Mouse (Mus musculus) lung, embryonic 15.5 days (tissue): ENCODE results near the gene Golgb1. TPM values are rescaled to one million over a fixed set of nuclear protein-coding genes. Genes with fewer than 3 reads are reported as not detected.

Experiments used
- ATAC-seq: fragments of 200-750 bp; cut with Nextera tagmentation; 2 replicates; pipeline ENCODE4 v1.8.0; 2017; ENCODE audit warnings: moderate number of reproducible peaks, borderline replicate concordance; ENCODE audit not compliant: low FRiP score, low TSS enrichment; ENCODE audit errors: extremely low read depth
- H3K27ac ChIP-seq: fragments of 300-500 bp; sonication (generic); 2 replicates; pipeline ENCODE4 v1.5.1; 2015; ENCODE audit warnings: moderate library complexity, mild to moderate bottlenecking, inconsistent platforms
- H3K27me3 ChIP-seq: fragments of 300-500 bp; sonication (generic); 2 replicates; pipeline ENCODE4 v1.6.1; 2015; ENCODE audit warnings: inconsistent platforms
- H3K36me3 ChIP-seq: fragments of 300-500 bp; sonication (generic); 2 replicates; pipeline ENCODE4 v1.6.1; 2015; ENCODE audit warnings: inconsistent platforms
- H3K4me1 ChIP-seq: fragments of 300-500 bp; sonication (generic); 2 replicates; pipeline ENCODE4 v1.6.1; 2015; ENCODE audit warnings: inconsistent platforms
- H3K4me2 ChIP-seq: fragments of 300-500 bp; sonication (generic); 2 replicates; pipeline ENCODE4 v1.6.1; 2015; ENCODE audit warnings: inconsistent platforms, mild to moderate bottlenecking, moderate library complexity
- H3K4me3 ChIP-seq: fragments of 300-500 bp; sonication (generic); 2 replicates; pipeline ENCODE4 v1.5.1; 2015; ENCODE audit warnings: mild to moderate bottlenecking, inconsistent platforms
- H3K9ac ChIP-seq: fragments of 300-500 bp; sonication (generic); 2 replicates; pipeline ENCODE4 v1.6.1; 2015; ENCODE audit warnings: inconsistent platforms
- H3K9me3 ChIP-seq: fragments of 300-500 bp; sonication (generic); 2 replicates; pipeline ENCODE4 v1.6.1; 2016; ENCODE audit warnings: inconsistent platforms
- WGBS: fragments of 180-500 bp; shearing (Covaris S2); methylation state at CpG from one replicate; pipeline ENCODE4 v1.1.7; 2015; 5-methylcytosine and 5-hydroxymethylcytosine counted together
- polyA plus RNA-seq: library from polyadenylated mRNA; unstranded; fragments of >200 nt; fragmentation: Nextera tagmentation; extraction: Ambion mirVana; gene quantifications from 2 replicates; pipeline ENCODE4 v1.2.1, GENCODE M21; 2015

Golgb1 gene
- polyA plus RNA-seq, 1 experiment from 2014 or later, result 87.6 TPM

GRCm38 (mm10) chr16:36884881-36885280 is 9.9 kb downstream of the Golgb1 start:
- 84% methylated on average over 4 of the region's 4 CpGs for WGBS
- no peak overlapping the region for H3K9ac ChIP-seq
- H3K9me3 ChIP-seq, result no peaks in the 10 kb centered on the region
- no peaks in the 10 kb centered on the region for H3K4me1 ChIP-seq
- no peaks in the 10 kb centered on the region for H3K27me3 ChIP-seq
- H3K36me3 ChIP-seq, result peaks cover 24% of the 10 kb centered on the region
- H3K27ac ChIP-seq, result no peak overlapping the region
- no peak overlapping the region for H3K4me3 ChIP-seq
- no peak for ATAC-seq
- H3K4me2 ChIP-seq, result no peak overlapping the region

GRCm38 (mm10) chr16:36885912-36886311 is 11.0 kb downstream of the Golgb1 start:
- Histone ChIP-seq H3K4me1 (no peaks in the 10 kb centered on the region), H3K4me2 (no peak overlapping the region), H3K27me3 (no peaks in the 10 kb centered on the region), H3K4me3 (no peak overlapping the region), H3K27ac (no peak overlapping the region), H3K36me3 (peaks cover 24% of the 10 kb centered on the region), H3K9me3 (no peaks in the 10 kb centered on the region), H3K9ac (no peak overlapping the region)
- WGBS, result 91% methylated on average over 11 of the region's 11 CpGs
- no peak for ATAC-seq

- Histone ChIP-seq H3K4me3 (no peak overlapping the region), H3K27ac (no peak overlapping the region), H3K4me2 (no peak overlapping the region), H3K4me1 (no peaks in the 10 kb centered on the region), H3K9ac (no peak overlapping the region), H3K36me3 (peaks cover 37% of the 10 kb centered on the region), H3K9me3 (no peaks in the 10 kb centered on the region), H3K27me3 (no peaks in the 10 kb centered on the region)
- no peak for ATAC-seq
- WGBS, result 87% methylated on average over 5 of the region's 5 CpGs
These were observed 12.6 kb downstream of the Golgb1 start for GRCm38 (mm10) chr16:36887546-36887945.

- H3K4me3 ChIP-seq, result no peak overlapping the region
- 80% methylated on average over 3 of the region's 3 CpGs for WGBS
- no peak for ATAC-seq
- no peaks in the 10 kb centered on the region for H3K9me3 ChIP-seq
- no peak overlapping the region for H3K27ac ChIP-seq
- no peak overlapping the region for H3K9ac ChIP-seq
- H3K4me1 ChIP-seq, result no peaks in the 10 kb centered on the region
- no peak overlapping the region for H3K4me2 ChIP-seq
- no peaks in the 10 kb centered on the region for H3K27me3 ChIP-seq
- H3K36me3 ChIP-seq, result peaks cover 60% of the 10 kb centered on the region
These were observed 15.6 kb downstream of the Golgb1 start for GRCm38 (mm10) chr16:36890559-36890958.

GRCm38 (mm10) chr16:36891415-36891814 is 16.5 kb downstream of the Golgb1 start:
- Histone ChIP-seq H3K9me3 (no peaks in the 10 kb centered on the region), H3K4me3 (no peak overlapping the region), H3K27ac (no peak overlapping the region), H3K4me2 (no peak overlapping the region), H3K9ac (no peak overlapping the region), H3K27me3 (no peaks in the 10 kb centered on the region), H3K36me3 (peaks cover 59% of the 10 kb centered on the region), H3K4me1 (no peaks in the 10 kb centered on the region)
- no peak for ATAC-seq
- 91% methylated on average over 4 of the region's 4 CpGs for WGBS

GRCm38 (mm10) chr16:36893317-36893716 is 18.4 kb downstream of the Golgb1 start:
- H3K9ac ChIP-seq, result no peak overlapping the region
- no peak overlapping the region for H3K4me2 ChIP-seq
- H3K9me3 ChIP-seq, result no peaks in the 10 kb centered on the region
- H3K4me3 ChIP-seq, result no peak overlapping the region
- no peak for ATAC-seq
- peaks cover 51% of the 10 kb centered on the region for H3K36me3 ChIP-seq
- no peaks in the 10 kb centered on the region for H3K4me1 ChIP-seq
- no peaks in the 10 kb centered on the region for H3K27me3 ChIP-seq
- no peak overlapping the region for H3K27ac ChIP-seq
- WGBS, result 90% methylated on average over 10 of the region's 10 CpGs

- Histone ChIP-seq H3K9me3 (no peaks in the 10 kb centered on the region), H3K4me2 (no peak overlapping the region), H3K9ac (no peak overlapping the region), H3K36me3 (peaks cover 67% of the 10 kb centered on the region), H3K27ac (no peak overlapping the region), H3K4me3 (no peak overlapping the region), H3K27me3 (no peaks in the 10 kb centered on the region), H3K4me1 (no peaks in the 10 kb centered on the region)
- WGBS, result 88% methylated on average over 6 of the region's 6 CpGs
- ATAC-seq, result no peak
These were observed 21.8 kb downstream of the Golgb1 start for GRCm38 (mm10) chr16:36896712-36897111.

GRCm38 (mm10) chr16:36903156-36903555 is 28.2 kb downstream of the Golgb1 start:
- ATAC-seq, result no peak
- Histone ChIP-seq H3K4me3 (no peak overlapping the region), H3K27me3 (no peaks in the 10 kb centered on the region), H3K9me3 (no peaks in the 10 kb centered on the region), H3K4me2 (no peak overlapping the region), H3K4me1 (no peaks in the 10 kb centered on the region), H3K36me3 (peaks cover 61% of the 10 kb centered on the region), H3K9ac (no peak overlapping the region), H3K27ac (no peak overlapping the region)
- 84% methylated on average over 5 of the region's 5 CpGs for WGBS

GRCm38 (mm10) chr16:36911909-36912308 is 37.0 kb downstream of the Golgb1 start:
- no peak overlapping the region for H3K4me3 ChIP-seq
- no peaks in the 10 kb centered on the region for H3K4me1 ChIP-seq
- H3K36me3 ChIP-seq, result peaks cover 43% of the 10 kb centered on the region
- no peak for ATAC-seq
- WGBS, result 72% methylated on average over 10 of the region's 10 CpGs
- no peak overlapping the region for H3K9ac ChIP-seq
- no peak overlapping the region for H3K4me2 ChIP-seq
- H3K27ac ChIP-seq, result no peak overlapping the region
- H3K9me3 ChIP-seq, result no peaks in the 10 kb centered on the region
- no peaks in the 10 kb centered on the region for H3K27me3 ChIP-seq

GRCm38 (mm10) chr16:36912311-36912710 is 37.4 kb downstream of the Golgb1 start:
- ATAC-seq, result no peak
- WGBS, result 72% methylated on average over 13 of the region's 13 CpGs
- H3K4me1 ChIP-seq, result no peaks in the 10 kb centered on the region
- H3K27me3 ChIP-seq, result no peaks in the 10 kb centered on the region
- no peak overlapping the region for H3K9ac ChIP-seq
- H3K27ac ChIP-seq, result no peak overlapping the region
- H3K9me3 ChIP-seq, result no peaks in the 10 kb centered on the region
- H3K4me2 ChIP-seq, result no peak overlapping the region
- peaks cover 45% of the 10 kb centered on the region for H3K36me3 ChIP-seq
- H3K4me3 ChIP-seq, result no peak overlapping the region

- WGBS, result 66% methylated on average over 5 of the region's 5 CpGs
These were observed 39.3 kb downstream of the Golgb1 start for GRCm38 (mm10) chr16:36914195-36914594.

GRCm38 (mm10) chr16:36918505-36918904 is 43.6 kb downstream of the Golgb1 start:
- Histone ChIP-seq H3K9me3 (no peaks in the 10 kb centered on the region), H3K4me2 (no peak overlapping the region), H3K4me1 (no peaks in the 10 kb centered on the region), H3K27me3 (no peaks in the 10 kb centered on the region), H3K4me3 (no peak overlapping the region), H3K27ac (no peak overlapping the region), H3K36me3 (peaks cover 63% of the 10 kb centered on the region), H3K9ac (no peak overlapping the region)
- 95% methylated on average over 10 of the region's 10 CpGs for WGBS
- no peak for ATAC-seq

More at GRCm38 (mm10) chr16:36914195-36914594, 39.3 kb downstream of the Golgb1 start:
- no peak for ATAC-seq
- Histone ChIP-seq H3K4me3 (no peak overlapping the region), H3K27me3 (no peaks in the 10 kb centered on the region), H3K9ac (no peak overlapping the region), H3K27ac (no peak overlapping the region), H3K36me3 (peaks cover 49% of the 10 kb centered on the region), H3K4me1 (no peaks in the 10 kb centered on the region), H3K4me2 (no peak overlapping the region), H3K9me3 (no peaks in the 10 kb centered on the region)

- Histone ChIP-seq H3K4me1 (no peaks in the 10 kb centered on the region), H3K27me3 (no peaks in the 10 kb centered on the region), H3K9ac (no peak overlapping the region), H3K36me3 (peaks cover 53% of the 10 kb centered on the region), H3K4me2 (no peak overlapping the region), H3K4me3 (no peak overlapping the region), H3K9me3 (no peaks in the 10 kb centered on the region), H3K27ac (no peak overlapping the region)
- no peak for ATAC-seq
- WGBS, result 82% methylated on average over 3 of the region's 3 CpGs
These were observed 45.5 kb downstream of the Golgb1 start for GRCm38 (mm10) chr16:36920410-36920809.
